Mouse (Mus musculus) hindbrain, embryonic 13.5 days (tissue): ENCODE results near the gene Trim54. TPM values are rescaled to one million over a fixed set of nuclear protein-coding genes. Genes with fewer than 3 reads are reported as not detected.
A peak's percentile ranks its signal among the peaks of the same experiment; 100 is the strongest.

Source experiments
- ATAC-seq: fragments of 200-750 bp; cut with Nextera tagmentation; 2 replicates; pipeline ENCODE4 v1.8.0; 2017; ENCODE audit warnings: moderate TSS enrichment; ENCODE audit not compliant: low FRiP score
- H3K27ac ChIP-seq: fragments of 300-500 bp; sonication (generic); 2 replicates; pipeline ENCODE4 v1.5.1; 2015; ENCODE audit warnings: inconsistent platforms, mild to moderate bottlenecking, moderate library complexity
- H3K27me3 ChIP-seq: fragments of 300-500 bp; sonication (generic); 2 replicates; pipeline ENCODE4 v1.6.1; 2015; ENCODE audit warnings: mild to moderate bottlenecking, inconsistent platforms
- H3K36me3 ChIP-seq: fragments of 300-500 bp; sonication (generic); 2 replicates; pipeline ENCODE4 v1.6.1; 2015; ENCODE audit warnings: mild to moderate bottlenecking, inconsistent platforms
- H3K4me1 ChIP-seq: fragments of 300-500 bp; sonication (generic); replicated peaks from 2 replicates; pipeline ENCODE4 v1.6.1; 2015; ENCODE audit warnings: inconsistent platforms
- H3K4me2 ChIP-seq: fragments of 300-500 bp; sonication (generic); 2 replicates; pipeline ENCODE4 v1.6.1; 2015; ENCODE audit warnings: inconsistent platforms, mild to moderate bottlenecking, moderate library complexity
- H3K4me3 ChIP-seq: fragments of 300-500 bp; sonication (generic); 2 replicates; pipeline ENCODE4 v1.5.1; 2015; ENCODE audit warnings: mild to moderate bottlenecking, inconsistent platforms
- H3K9ac ChIP-seq: fragments of 300-500 bp; sonication (generic); 2 replicates; pipeline ENCODE4 v1.6.1; 2015; ENCODE audit warnings: mild to moderate bottlenecking, inconsistent platforms
- H3K9me3 ChIP-seq: fragments of 300-500 bp; sonication (generic); 2 replicates; pipeline ENCODE4 v1.6.1; 2016; ENCODE audit warnings: inconsistent platforms
- WGBS: fragments of 180-500 bp; shearing (Covaris S2); methylation state at CpG from one replicate; pipeline ENCODE4 v1.1.7; 2015; 5-methylcytosine and 5-hydroxymethylcytosine counted together
- polyA plus RNA-seq: library from polyadenylated mRNA; unstranded; fragments of >200 nt; fragmentation: Nextera tagmentation; extraction: Ambion mirVana; gene quantifications from 2 replicates; pipeline ENCODE4 v1.2.1, GENCODE M21; 2015

The Trim54 gene
- polyA plus RNA-seq = 0.16 TPM in 1 of 2 replicates, not detected in the other

- Histone ChIP-seq H3K9me3 (no peaks in the 10 kb centered on the region), H3K4me3 (no peak within 1 kb of the TSS), H3K36me3 (no peaks in the 10 kb centered on the region), H3K4me1 (no peaks in the 10 kb centered on the region), H3K27ac (no peak within 1 kb of the TSS), H3K27me3 (peaks cover 14% of the 10 kb centered on the region), H3K4me2 (no peak within 1 kb of the TSS), H3K9ac (no peak within 1 kb of the TSS)
- WGBS = 49% methylated on average over 3 of the region's 3 CpGs
- no peak for ATAC-seq
These were observed at the start of gene Trim54 for GRCm38 (mm10) chr5:31116354-31116753. Trim54 (plus strand) TSS chr5:31116712.

- no peak overlapping the region for H3K9ac ChIP-seq
- 96% methylated on average over 3 of the region's 3 CpGs for WGBS
- peaks cover 94% of the 10 kb centered on the region for H3K36me3 ChIP-seq
- no peaks in the 10 kb centered on the region for H3K9me3 ChIP-seq
- H3K4me3 ChIP-seq = no peak overlapping the region
- no peaks in the 10 kb centered on the region for H3K4me1 ChIP-seq
- ATAC-seq = no peak
- H3K27ac ChIP-seq = no peak overlapping the region
- no peak overlapping the region for H3K4me2 ChIP-seq
- H3K27me3 ChIP-seq = no peaks in the 10 kb centered on the region
These were observed 46.7 kb upstream of the Trim54 start for GRCm38 (mm10) chr5:31069810-31070209.

- Histone ChIP-seq H3K27ac (no peak overlapping the region), H3K4me3 (no peak overlapping the region), H3K36me3 (peaks cover 100% of the 10 kb centered on the region), H3K9me3 (no peaks in the 10 kb centered on the region), H3K4me1 (no peaks in the 10 kb centered on the region), H3K4me2 (no peak overlapping the region), H3K9ac (no peak overlapping the region), H3K27me3 (no peaks in the 10 kb centered on the region)
- 96% methylated on average over 2 of the region's 2 CpGs for WGBS
- ATAC-seq = no peak
These were observed 45.5 kb upstream of the Trim54 start for GRCm38 (mm10) chr5:31071059-31071458.

GRCm38 (mm10) chr5:31071821-31072220 lies 44.7 kb upstream of the Trim54 start:
- no peak overlapping the region for H3K4me2 ChIP-seq
- WGBS = 94% methylated on average over 11 of the region's 11 CpGs
- no peak for ATAC-seq

GRCm38 (mm10) chr5:31073176-31073575 lies 43.3 kb upstream of the Trim54 start:
- peaks cover 100% of the 10 kb centered on the region for H3K36me3 ChIP-seq
- H3K4me2 ChIP-seq = no peak overlapping the region

More at GRCm38 (mm10) chr5:31071821-31072220, 44.7 kb upstream of the Trim54 start:
- Histone ChIP-seq H3K4me3 (no peak overlapping the region), H3K36me3 (peaks cover 100% of the 10 kb centered on the region), H3K4me1 (no peaks in the 10 kb centered on the region), H3K27ac (no peak overlapping the region), H3K9ac (no peak overlapping the region), H3K27me3 (no peaks in the 10 kb centered on the region), H3K9me3 (no peaks in the 10 kb centered on the region)

GRCm38 (mm10) chr5:31076346-31076745 lies 40.2 kb upstream of the Trim54 start:
- no peaks in the 10 kb centered on the region for H3K4me1 ChIP-seq
- 88% methylated on average over 13 of the region's 13 CpGs for WGBS
- no peak overlapping the region for H3K9ac ChIP-seq
- H3K27me3 ChIP-seq = no peaks in the 10 kb centered on the region
- H3K9me3 ChIP-seq = no peaks in the 10 kb centered on the region
- peaks cover 80% of the 10 kb centered on the region for H3K36me3 ChIP-seq
- H3K4me2 ChIP-seq = no peak overlapping the region
- no peak for ATAC-seq
- H3K4me3 ChIP-seq = no peak overlapping the region
- H3K27ac ChIP-seq = no peak overlapping the region

More at GRCm38 (mm10) chr5:31073176-31073575, 43.3 kb upstream of the Trim54 start:
- Histone ChIP-seq H3K27ac (no peak overlapping the region), H3K4me1 (no peaks in the 10 kb centered on the region), H3K27me3 (no peaks in the 10 kb centered on the region), H3K9me3 (no peaks in the 10 kb centered on the region), H3K9ac (no peak overlapping the region), H3K4me3 (no peak overlapping the region)
- 92% methylated on average over 12 of the region's 12 CpGs for WGBS
- no peak for ATAC-seq

GRCm38 (mm10) chr5:31080059-31080794 lies 36.3 kb upstream of the Trim54 start:
- H3K4me2 ChIP-seq = no peak overlapping the region
- H3K4me3 ChIP-seq = no peak overlapping the region
- H3K9ac ChIP-seq = no peak overlapping the region
- H3K36me3 ChIP-seq = peaks cover 41% of the 10 kb centered on the region
- no peaks in the 10 kb centered on the region for H3K9me3 ChIP-seq
- H3K27ac ChIP-seq = no peak overlapping the region
- no peak for ATAC-seq
- H3K4me1 ChIP-seq = peaks cover 19% of the 10 kb centered on the region
- H3K27me3 ChIP-seq = no peaks in the 10 kb centered on the region
- WGBS = 89% methylated on average over 13 of the region's 13 CpGs

- Histone ChIP-seq H3K9ac (no peak overlapping the region), H3K27ac (no peak overlapping the region), H3K36me3 (peaks cover 35% of the 10 kb centered on the region), H3K4me1 (peaks cover 19% of the 10 kb centered on the region), H3K9me3 (no peaks in the 10 kb centered on the region), H3K27me3 (no peaks in the 10 kb centered on the region), H3K4me2 (no peak overlapping the region), H3K4me3 (no peak overlapping the region)
- no peak for ATAC-seq
- WGBS = 70% methylated on average over 3 of the region's 3 CpGs
These were observed 35.7 kb upstream of the Trim54 start for GRCm38 (mm10) chr5:31080795-31081164.

- H3K27ac ChIP-seq = no peak overlapping the region
- no peak for ATAC-seq
- H3K9me3 ChIP-seq = no peaks in the 10 kb centered on the region
- H3K4me2 ChIP-seq = no peak overlapping the region
- peaks cover 22% of the 10 kb centered on the region for H3K4me1 ChIP-seq
- no peak overlapping the region for H3K9ac ChIP-seq
- H3K36me3 ChIP-seq = peaks cover 29% of the 10 kb centered on the region
- WGBS = 67% methylated on average over 3 of the region's 3 CpGs
- no peak overlapping the region for H3K4me3 ChIP-seq
- H3K27me3 ChIP-seq = no peaks in the 10 kb centered on the region
These were observed 35.1 kb upstream of the Trim54 start for GRCm38 (mm10) chr5:31081386-31081785.

- H3K9ac ChIP-seq = peak overlapping the region; percentile 49; the same call in 1 of the 2 replicates
- no peak overlapping the region for H3K4me2 ChIP-seq
- 15% methylated on average over 5 of the region's 5 CpGs for WGBS
- H3K4me1 ChIP-seq = peaks cover 27% of the 10 kb centered on the region
- H3K9me3 ChIP-seq = no peaks in the 10 kb centered on the region
- peaks cover 20% of the 10 kb centered on the region for H3K36me3 ChIP-seq
- H3K27ac ChIP-seq = peak overlapping the region; percentile 85
- H3K27me3 ChIP-seq = no peaks in the 10 kb centered on the region
- no peak overlapping the region for H3K4me3 ChIP-seq
- ATAC-seq = peak; percentile 50
These were observed 34.2 kb upstream of the Trim54 start for GRCm38 (mm10) chr5:31082355-31082754.

- no peak overlapping the region; the same call in 1 of the 2 replicates for H3K4me2 ChIP-seq
- H3K4me1 ChIP-seq = peaks cover 27% of the 10 kb centered on the region
- H3K27ac ChIP-seq = peak overlapping the region; percentile 85
- peaks cover 15% of the 10 kb centered on the region for H3K36me3 ChIP-seq
- no peak overlapping the region for H3K4me3 ChIP-seq
- 37% methylated on average over 12 of the region's 12 CpGs for WGBS
- peak; percentile 31; the same call in 1 of the 2 replicates for ATAC-seq
- H3K9ac ChIP-seq = peak overlapping the region; percentile 49; the same call in 1 of the 2 replicates
- H3K27me3 ChIP-seq = no peaks in the 10 kb centered on the region; the same call in 1 of the 2 replicates
- H3K9me3 ChIP-seq = no peaks in the 10 kb centered on the region
These were observed 33.4 kb upstream of the Trim54 start for GRCm38 (mm10) chr5:31082935-31083625.

- H3K9ac ChIP-seq = peak overlapping the region; percentile 36; the same call in 1 of the 2 replicates
- H3K4me3 ChIP-seq = no peak overlapping the region
- no peaks in the 10 kb centered on the region for H3K9me3 ChIP-seq
- peaks cover 27% of the 10 kb centered on the region for H3K4me1 ChIP-seq
- peak; percentile 57 for ATAC-seq
- H3K27me3 ChIP-seq = peaks cover under 1% of the 10 kb centered on the region
- 0% methylated on average over 8 of the region's 8 CpGs for WGBS
- peak overlapping the region; percentile 13; the same call in 1 of the 2 replicates for H3K4me2 ChIP-seq
- peak overlapping the region; percentile 85 for H3K27ac ChIP-seq
- H3K36me3 ChIP-seq = peaks cover 8% of the 10 kb centered on the region
These were observed 32.6 kb upstream of the Trim54 start for GRCm38 (mm10) chr5:31083949-31084348.
